Mouse (Mus musculus): Measurements from ENCODE around the gene Dnah2. TPM values are rescaled to one million over a fixed set of nuclear protein-coding genes. Genes with fewer than 3 reads are reported as not detected.

Dnah2 gene
- total and polyA plus RNA-seq, 3 experiments, result under 0.01 to 0.03 TPM; not detected in 1

- Histone ChIP-seq H3K27ac (ENCODE audit: insufficient read depth, low read depth) (no peak overlapping the region), H3K4me1 (ENCODE audit: control insufficient read depth in 1 of 2, insufficient read depth in 2 of 2) (peaks cover 0 to 4% of the 10 kb centered on the region in 2 experiments; a peak in 2 of 4 replicates), H3K79me2 (replicated peaks; ENCODE audit: control insufficient read depth, extremely low read depth, insufficient read depth, poor library complexity, severe bottlenecking) (peaks cover 7% of the 10 kb centered on the region), H3K9me3 (replicated peaks; ENCODE audit: low read length) (no peaks in the 10 kb centered on the region), H3K4me3 (replicated peaks in 1 of 3; ENCODE audit: low read depth in 2 of 3, low read length in 2 of 3, poor library complexity in 1 of 3) (no peak overlapping the region), H3K9ac (ENCODE audit: insufficient read depth, low read depth) (no peak overlapping the region), H3K4me2 (ENCODE audit: insufficient read depth, low read depth, poor library complexity, severe bottlenecking) (no peak overlapping the region), H3K36me3 (replicated peaks in 1 of 2; ENCODE audit: control insufficient read depth in 1 of 2, insufficient read depth in 1 of 2, low read length in 1 of 2) (peaks cover 64 to 81% of the 10 kb centered on the region in 2 experiments), H3K27me3 (replicated peaks) (no peaks in the 10 kb centered on the region)
- DNase-seq (ENCODE audit: extremely low read depth), result no peak
- dilution Hi-C loops (cut with MboI; ENCODE audit: extremely low pct_ligation_motif_present, extremely low pct_unique_long_range_greater_than_20kb, low sequenced_read_pairs), result no loop called here
- in situ Hi-C loops (cut with MboI; ENCODE audit: low pct_ligation_motif_present, low pct_unique_long_range_greater_than_20kb, low sequenced_read_pairs), result no loop called here
- TF ChIP-seq RAD21 (IDR thresholded peaks at IDR 0.05; ENCODE audit: low read depth, low read length) (no peak), E2F4 (IDR thresholded peaks at IDR 0.05; ENCODE audit: insufficient replicate concordance, low read depth, low read length) (no peak), MAZ (IDR thresholded peaks at IDR 0.05; ENCODE audit: low read depth, low read length) (no peak), MAX (IDR thresholded peaks at IDR 0.05; ENCODE audit: low read length) (no peak), ZMIZ1 (IDR thresholded peaks at IDR 0.05; ENCODE audit: low read depth, low read length) (no peak), HCFC1 (IDR thresholded peaks at IDR 0.05; ENCODE audit: low read depth, low read length) (no peak), BHLHE40 (IDR thresholded peaks at IDR 0.05; ENCODE audit: low read depth, low read length) (no peak), TCF12 (IDR thresholded peaks at IDR 0.05; ENCODE audit: low read depth, low read length) (no peak), GABPA (IDR thresholded peaks at IDR 0.05; ENCODE audit: insufficient replicate concordance, low read depth, low read length) (no peak), IRF4 (IDR thresholded peaks at IDR 0.05; ENCODE audit: low read depth, low read length) (no peak)
Measured at GRCm38 (mm10) chr11:69591424-69591823, 42.5 kb upstream of the Dnah2 start.

GRCm38 (mm10) chr11:69590622-69591021, 41.7 kb upstream of the Dnah2 start:
- no peak overlapping the region for H3K27ac ChIP-seq (ENCODE audit: insufficient read depth, low read depth)
- no peaks in the 10 kb centered on the region for H3K27me3 ChIP-seq (replicated peaks)
- no peaks in the 10 kb centered on the region for H3K9me3 ChIP-seq (replicated peaks; ENCODE audit: low read length)
- dilution Hi-C loops (cut with MboI; ENCODE audit: extremely low pct_ligation_motif_present, extremely low pct_unique_long_range_greater_than_20kb, low sequenced_read_pairs), result no loop called here
- in situ Hi-C loops (cut with MboI; ENCODE audit: low pct_ligation_motif_present, low pct_unique_long_range_greater_than_20kb, low sequenced_read_pairs), result no loop called here
- peaks cover 15% of the 10 kb centered on the region for H3K79me2 ChIP-seq (replicated peaks; ENCODE audit: control insufficient read depth, extremely low read depth, insufficient read depth, poor library complexity, severe bottlenecking)
- TF ChIP-seq RCOR1 (conservative IDR thresholded peaks at IDR 0.05; ENCODE audit: low read depth, low read length) (no peak), MAX (IDR thresholded peaks at IDR 0.05; ENCODE audit: low read length) (no peak), JUND (conservative IDR thresholded peaks at IDR 0.05; ENCODE audit: low read depth, low read length) (no peak), ZMIZ1 (IDR thresholded peaks at IDR 0.05; ENCODE audit: low read depth, low read length) (no peak)
- no peak overlapping the region for H3K4me2 ChIP-seq (ENCODE audit: insufficient read depth, low read depth, poor library complexity, severe bottlenecking)
- H3K9ac ChIP-seq (ENCODE audit: insufficient read depth, low read depth), result no peak overlapping the region
- H3K36me3 ChIP-seq (replicated peaks in 1 of 2; ENCODE audit: control insufficient read depth in 1 of 2, insufficient read depth in 1 of 2, low read length in 1 of 2), result peaks cover 67 to 88% of the 10 kb centered on the region in 2 experiments
- no peak for DNase-seq (ENCODE audit: extremely low read depth)
- H3K4me3 ChIP-seq (replicated peaks in 1 of 3; ENCODE audit: low read depth in 2 of 3, low read length in 2 of 3, poor library complexity in 1 of 3), result no peak overlapping the region
- H3K4me1 ChIP-seq (ENCODE audit: control insufficient read depth in 1 of 2, insufficient read depth in 2 of 2), result peaks cover 5 to 12% of the 10 kb centered on the region in 2 experiments

- Histone ChIP-seq H3K4me1 (ENCODE audit: control insufficient read depth in 1 of 2, insufficient read depth in 2 of 2) (peaks cover 9 to 25% of the 10 kb centered on the region in 2 experiments), H3K9me3 (replicated peaks; ENCODE audit: low read length) (no peaks in the 10 kb centered on the region), H3K27me3 (replicated peaks) (no peaks in the 10 kb centered on the region), H3K79me2 (replicated peaks; ENCODE audit: control insufficient read depth, extremely low read depth, insufficient read depth, poor library complexity, severe bottlenecking) (peaks cover 28% of the 10 kb centered on the region), H3K9ac (ENCODE audit: insufficient read depth, low read depth) (no peak overlapping the region), H3K36me3 (replicated peaks in 1 of 2; ENCODE audit: control insufficient read depth in 1 of 2, insufficient read depth in 1 of 2, low read length in 1 of 2) (peaks cover 68 to 87% of the 10 kb centered on the region in 2 experiments), H3K27ac (ENCODE audit: insufficient read depth, low read depth) (no peak overlapping the region), H3K4me2 (ENCODE audit: insufficient read depth, low read depth, poor library complexity, severe bottlenecking) (no peak overlapping the region), H3K4me3 (replicated peaks in 1 of 3; ENCODE audit: low read depth in 2 of 3, low read length in 2 of 3, poor library complexity in 1 of 3) (no peak overlapping the region)
- in situ Hi-C loops (cut with MboI; ENCODE audit: low pct_ligation_motif_present, low pct_unique_long_range_greater_than_20kb, low sequenced_read_pairs), result no loop called here
- DNase-seq (ENCODE audit: extremely low read depth), result no peak
- TF ChIP-seq KAT2A (IDR thresholded peaks at IDR 0.05; ENCODE audit: insufficient replicate concordance, low read length), result no peak
- TF ChIP-seq GABPA (IDR thresholded peaks at IDR 0.05; ENCODE audit: insufficient replicate concordance, low read depth, low read length), result no peak
- no peak; the same call in 1 of the 2 replicates for TF ChIP-seq POLR2A (IDR thresholded peaks at IDR 0.05; ENCODE audit: low read depth, low read length)
- TF ChIP-seq RAD21 (IDR thresholded peaks at IDR 0.05; ENCODE audit: low read depth, low read length), result no peak
- no peak for TF ChIP-seq TCF12 (IDR thresholded peaks at IDR 0.05; ENCODE audit: low read depth, low read length)
- TF ChIP-seq JUN (IDR thresholded peaks at IDR 0.05; ENCODE audit: insufficient read depth, low read depth, low read length), result no peak
- TF ChIP-seq POLR2AphosphoS2 (IDR thresholded peaks at IDR 0.05; ENCODE audit: low read depth, low read length), result no peak
- dilution Hi-C loops (cut with MboI; ENCODE audit: extremely low pct_ligation_motif_present, extremely low pct_unique_long_range_greater_than_20kb, low sequenced_read_pairs), result no loop called here
Measured at GRCm38 (mm10) chr11:69589207-69589834, 40.4 kb upstream of the Dnah2 start.
